Mouse (Mus musculus) lung, embryonic 15.5 days (tissue): ENCODE results near the gene Ttll13. TPM values are rescaled to one million over a fixed set of nuclear protein-coding genes. Genes with fewer than 3 reads are reported as not detected.

Experiments used
- ATAC-seq: fragments of 200-750 bp; cut with Nextera tagmentation; 2 replicates; pipeline ENCODE4 v1.8.0; 2017; ENCODE audit warnings: moderate number of reproducible peaks, borderline replicate concordance; ENCODE audit not compliant: low FRiP score, low TSS enrichment; ENCODE audit errors: extremely low read depth
- H3K27ac ChIP-seq: fragments of 300-500 bp; sonication (generic); 2 replicates; pipeline ENCODE4 v1.5.1; 2015; ENCODE audit warnings: moderate library complexity, mild to moderate bottlenecking, inconsistent platforms
- H3K27me3 ChIP-seq: fragments of 300-500 bp; sonication (generic); 2 replicates; pipeline ENCODE4 v1.6.1; 2015; ENCODE audit warnings: inconsistent platforms
- H3K36me3 ChIP-seq: fragments of 300-500 bp; sonication (generic); 2 replicates; pipeline ENCODE4 v1.6.1; 2015; ENCODE audit warnings: inconsistent platforms
- H3K4me1 ChIP-seq: fragments of 300-500 bp; sonication (generic); 2 replicates; pipeline ENCODE4 v1.6.1; 2015; ENCODE audit warnings: inconsistent platforms
- H3K4me2 ChIP-seq: fragments of 300-500 bp; sonication (generic); 2 replicates; pipeline ENCODE4 v1.6.1; 2015; ENCODE audit warnings: inconsistent platforms, mild to moderate bottlenecking, moderate library complexity
- H3K4me3 ChIP-seq: fragments of 300-500 bp; sonication (generic); 2 replicates; pipeline ENCODE4 v1.5.1; 2015; ENCODE audit warnings: mild to moderate bottlenecking, inconsistent platforms
- H3K9ac ChIP-seq: fragments of 300-500 bp; sonication (generic); 2 replicates; pipeline ENCODE4 v1.6.1; 2015; ENCODE audit warnings: inconsistent platforms
- H3K9me3 ChIP-seq: fragments of 300-500 bp; sonication (generic); 2 replicates; pipeline ENCODE4 v1.6.1; 2016; ENCODE audit warnings: inconsistent platforms
- WGBS: fragments of 180-500 bp; shearing (Covaris S2); methylation state at CpG from one replicate; pipeline ENCODE4 v1.1.7; 2015; 5-methylcytosine and 5-hydroxymethylcytosine counted together
- polyA plus RNA-seq: library from polyadenylated mRNA; unstranded; fragments of >200 nt; fragmentation: Nextera tagmentation; extraction: Ambion mirVana; gene quantifications from 2 replicates; pipeline ENCODE4 v1.2.1, GENCODE M21; 2015

Gene Ttll13
- polyA plus RNA-seq, 1 experiment from 2014 or later: 0.93 TPM

GRCm38 (mm10) chr7:80273456-80273855, 27.3 kb downstream of the Ttll13 start:
- Histone ChIP-seq H3K9ac (no peak overlapping the region), H3K4me3 (no peak overlapping the region), H3K4me1 (peaks cover 22% of the 10 kb centered on the region), H3K27ac (no peak overlapping the region), H3K36me3 (peaks cover 39% of the 10 kb centered on the region), H3K27me3 (no peaks in the 10 kb centered on the region), H3K9me3 (no peaks in the 10 kb centered on the region), H3K4me2 (no peak overlapping the region)
- ATAC-seq: no peak
- WGBS: 85% methylated on average over 2 of the region's 2 CpGs

- WGBS: 90% methylated on average over 4 of the region's 4 CpGs
- ATAC-seq: no peak
Measured at GRCm38 (mm10) chr7:80276374-80276773, 30.2 kb downstream of the Ttll13 start.

GRCm38 (mm10) chr7:80280032-80280431, 33.9 kb downstream of the Ttll13 start:
- no peak overlapping the region for H3K4me2 ChIP-seq
- H3K4me1 ChIP-seq: no peaks in the 10 kb centered on the region
- H3K27ac ChIP-seq: no peak overlapping the region
- H3K4me3 ChIP-seq: no peak overlapping the region
- 80% methylated on average over 10 of the region's 10 CpGs for WGBS
- no peaks in the 10 kb centered on the region for H3K9me3 ChIP-seq
- ATAC-seq: no peak
- peaks cover 50% of the 10 kb centered on the region for H3K36me3 ChIP-seq
- no peak overlapping the region for H3K9ac ChIP-seq
- no peaks in the 10 kb centered on the region for H3K27me3 ChIP-seq

More at GRCm38 (mm10) chr7:80276374-80276773, 30.2 kb downstream of the Ttll13 start:
- Histone ChIP-seq H3K9ac (no peak overlapping the region), H3K4me2 (no peak overlapping the region), H3K9me3 (no peaks in the 10 kb centered on the region), H3K4me3 (no peak overlapping the region), H3K36me3 (peaks cover 49% of the 10 kb centered on the region), H3K27me3 (no peaks in the 10 kb centered on the region), H3K4me1 (0 out of 2 replicates have a peak, but pooled peaks cover under 1% of the 10 kb centered on the region), H3K27ac (no peak overlapping the region)

- Histone ChIP-seq H3K9me3 (no peaks in the 10 kb centered on the region), H3K4me3 (no peak overlapping the region), H3K27me3 (no peaks in the 10 kb centered on the region), H3K27ac (no peak overlapping the region), H3K4me1 (no peaks in the 10 kb centered on the region), H3K9ac (no peak overlapping the region), H3K36me3 (peaks cover 51% of the 10 kb centered on the region), H3K4me2 (no peak overlapping the region)
- 81% methylated on average over 2 of the region's 2 CpGs for WGBS
- ATAC-seq: no peak
Measured at GRCm38 (mm10) chr7:80280998-80281397, 34.8 kb downstream of the Ttll13 start.

GRCm38 (mm10) chr7:80281646-80282045, 35.5 kb downstream of the Ttll13 start:
- Histone ChIP-seq H3K36me3 (peaks cover 48% of the 10 kb centered on the region), H3K9me3 (no peaks in the 10 kb centered on the region), H3K4me2 (no peak overlapping the region), H3K27ac (no peak overlapping the region), H3K27me3 (no peaks in the 10 kb centered on the region), H3K4me1 (no peaks in the 10 kb centered on the region), H3K4me3 (no peak overlapping the region), H3K9ac (no peak overlapping the region)
- 85% methylated on average over 3 of the region's 3 CpGs for WGBS
- ATAC-seq: no peak

- no peak overlapping the region for H3K9ac ChIP-seq
- H3K4me3 ChIP-seq: no peak overlapping the region
- no peak for ATAC-seq
- H3K36me3 ChIP-seq: peaks cover 49% of the 10 kb centered on the region
- 83% methylated on average over 3 of the region's 3 CpGs for WGBS
- H3K27ac ChIP-seq: no peak overlapping the region
- H3K4me1 ChIP-seq: no peaks in the 10 kb centered on the region
- H3K27me3 ChIP-seq: no peaks in the 10 kb centered on the region
- no peaks in the 10 kb centered on the region for H3K9me3 ChIP-seq
- H3K4me2 ChIP-seq: no peak overlapping the region
Measured at GRCm38 (mm10) chr7:80283226-80283918, 37.2 kb downstream of the Ttll13 start.

GRCm38 (mm10) chr7:80284391-80284790, 38.2 kb downstream of the Ttll13 start:
- Histone ChIP-seq H3K9ac (no peak overlapping the region), H3K4me2 (no peak overlapping the region), H3K27me3 (no peaks in the 10 kb centered on the region), H3K9me3 (no peaks in the 10 kb centered on the region), H3K4me3 (no peak overlapping the region), H3K27ac (no peak overlapping the region), H3K4me1 (no peaks in the 10 kb centered on the region), H3K36me3 (peaks cover 46% of the 10 kb centered on the region)
- no peak for ATAC-seq
- WGBS: 79% methylated on average over 5 of the region's 5 CpGs

GRCm38 (mm10) chr7:80285725-80286124, 39.5 kb downstream of the Ttll13 start:
- Histone ChIP-seq H3K9me3 (no peaks in the 10 kb centered on the region), H3K36me3 (peaks cover 44% of the 10 kb centered on the region; the same call in 1 of the 2 replicates), H3K4me2 (no peak overlapping the region), H3K9ac (no peak overlapping the region), H3K27ac (no peak overlapping the region), H3K27me3 (no peaks in the 10 kb centered on the region), H3K4me1 (no peaks in the 10 kb centered on the region), H3K4me3 (no peak overlapping the region)
- 97% methylated on average over 6 of the region's 6 CpGs for WGBS
- no peak for ATAC-seq

GRCm38 (mm10) chr7:80287736-80288135, 41.6 kb downstream of the Ttll13 start:
- Histone ChIP-seq H3K27ac (no peak overlapping the region), H3K4me3 (no peak overlapping the region), H3K27me3 (no peaks in the 10 kb centered on the region), H3K4me1 (no peaks in the 10 kb centered on the region), H3K4me2 (no peak overlapping the region), H3K36me3 (peaks cover 37% of the 10 kb centered on the region; the same call in 1 of the 2 replicates), H3K9me3 (no peaks in the 10 kb centered on the region), H3K9ac (no peak overlapping the region)
- ATAC-seq: no peak
- WGBS: 80% methylated on average over 10 of the region's 10 CpGs

- H3K36me3 ChIP-seq: peaks cover 14% of the 10 kb centered on the region
- peak within 1 kb of the TSS; percentile 94 for H3K27ac ChIP-seq
- peak within 1 kb of the TSS; percentile 73 for H3K4me2 ChIP-seq
- peak within 1 kb of the TSS; percentile 93 for H3K4me3 ChIP-seq
- peak within 1 kb of the TSS; percentile 92 for H3K9ac ChIP-seq
- H3K27me3 ChIP-seq: no peaks in the 10 kb centered on the region
- H3K4me1 ChIP-seq: peaks cover 27% of the 10 kb centered on the region
- no peaks in the 10 kb centered on the region for H3K9me3 ChIP-seq
- under 1% methylated on average over 52 of the region's 52 CpGs for WGBS
- peak; percentile 99 for ATAC-seq
Measured at GRCm38 (mm10) chr7:80294062-80294763, 48.0 kb downstream of the Ttll13 start, which contains the start of gene Prc1. Prc1 (plus strand) TSS chr7:80294450.

GRCm38 (mm10) chr7:80294764-80295648, 48.8 kb downstream of the Ttll13 start:
- H3K9ac ChIP-seq: peak overlapping the region; percentile 92
- peak; percentile 60 for ATAC-seq

More at GRCm38 (mm10) chr7:80294764-80295648, 48.8 kb downstream of the Ttll13 start:
- Histone ChIP-seq H3K9me3 (no peaks in the 10 kb centered on the region), H3K4me2 (peak overlapping the region; percentile 73), H3K36me3 (peaks cover 18% of the 10 kb centered on the region), H3K27me3 (no peaks in the 10 kb centered on the region), H3K4me3 (peak overlapping the region; percentile 93), H3K4me1 (peaks cover 27% of the 10 kb centered on the region), H3K27ac (peak overlapping the region; percentile 94)
- 4% methylated on average over 37 of the region's 37 CpGs for WGBS
